Mouse (Mus musculus) brain, adult 10 weeks (tissue): ENCODE data around the gene Ufsp1. TPM values are rescaled to one million over a fixed set of nuclear protein-coding genes. Genes with fewer than 3 reads are reported as not detected.

ENCODE experiments used
- polyA plus RNA-seq: library from polyadenylated mRNA; stranded (reverse); fragments of 350-450 nt; fragmentation: Illumina TruSeq; extraction: RNeasy Lipid Tissue Mini Kit (QIAGEN cat#74804); gene quantifications from one replicate; pipeline ENCODE4 v1.2.3, GENCODE M21; 2015; ENCODE audit warnings: low read depth, low replicate concordance

The Ufsp1 gene
- polyA plus RNA-seq = 20.2 TPM

GRCm38 (mm10) chr5:137293839-137294743 lies at the start of gene Ufsp1:
Ufsp1 (plus strand) TSS chr5:137294629.

GRCm38 (mm10) chr5:137287032-137287952 lies 7.1 kb upstream of the Ufsp1 start, which contains the start of gene Ache:
Ache (plus strand) TSS chr5:137287519.

GRCm38 (mm10) chr5:137307071-137307912 lies 12.9 kb downstream of the Ufsp1 start, which contains the start of gene Srrt:
Srrt (minus strand) TSS chr5:137307674.

GRCm38 (mm10) chr5:137314193-137315083 lies 20.0 kb downstream of the Ufsp1 start, which contains the start of gene Trip6:
Trip6 (minus strand) TSS chr5:137314404.

GRCm38 (mm10) chr5:137333512-137334174 lies 39.2 kb downstream of the Ufsp1 start, which contains the start of gene Slc12a9:
Slc12a9 (minus strand) TSS chr5:137333597.

Other genes starting within 250 kb of the Ufsp1 start
- gene Ap1s1, start 248.5 kb upstream of the Ufsp1 start, polyA plus RNA-seq = 450 TPM
- 0.74 TPM for gene Serpine1, start 222.4 kb upstream of the Ufsp1 start, polyA plus RNA-seq
- 2.6 TPM for gene Trim56, start 178.4 kb upstream of the Ufsp1 start, polyA plus RNA-seq
- not detected for gene Muc3, start 145.3 kb upstream of the Ufsp1 start, polyA plus RNA-seq
- gene Muc3a, start 82.2 kb upstream of the Ufsp1 start, polyA plus RNA-seq = 6.5 TPM
- gene Ache, start 7.1 kb upstream of the Ufsp1 start, polyA plus RNA-seq = 67.3 TPM
- gene Srrt, start 13.0 kb downstream of the Ufsp1 start, polyA plus RNA-seq = 172 TPM
- 6.6 TPM for gene Trip6, start 19.8 kb downstream of the Ufsp1 start, polyA plus RNA-seq
- gene Slc12a9, start 39.0 kb downstream of the Ufsp1 start, polyA plus RNA-seq = 18.3 TPM
- gene Ephb4, start 55.5 kb downstream of the Ufsp1 start, polyA plus RNA-seq = 3.3 TPM
- gene Zan, start 182.4 kb downstream of the Ufsp1 start, polyA plus RNA-seq = 0.09 TPM
- gene Pop7, start 207.9 kb downstream of the Ufsp1 start, polyA plus RNA-seq = 31.7 TPM
- 28.4 TPM for gene Gigyf1, start 223.9 kb downstream of the Ufsp1 start, polyA plus RNA-seq
- not detected for gene Epo, start 238.6 kb downstream of the Ufsp1 start, polyA plus RNA-seq
- gene Gnb2, start 238.9 kb downstream of the Ufsp1 start, polyA plus RNA-seq = 511 TPM